Mouse (Mus musculus) brain, embryonic 14.5 days (tissue): Measurements from ENCODE around the gene Gm20441. TPM values are rescaled to one million over a fixed set of nuclear protein-coding genes. Genes with fewer than 3 reads are reported as not detected.
"Not testable (repeated sequence)": the region's sequence is repeated elsewhere in the genome, so short reads cannot be mapped to it uniquely, and the experiment has no call there.

Source experiments
- DNase-seq: peaks from one replicate; pipeline ENCODE4 v3.0.0-alpha.2; 2011; ENCODE audit warnings: low read depth
- CTCF ChIP-seq: fragments of 200-500 bp; IDR thresholded peaks from 2 replicates; pipeline ENCODE4 v1.5.1; 2012; ENCODE audit warnings: inconsistent platforms, mild to moderate bottlenecking, moderate library complexity, borderline replicate concordance; ENCODE audit not compliant: insufficient read depth, insufficient read length; ENCODE audit errors: extremely low read depth
- POLR2A ChIP-seq: fragments of 200-500 bp; IDR thresholded peaks from 2 replicates; pipeline ENCODE4 v1.6.1; 2012; ENCODE audit warnings: mild to moderate bottlenecking, inconsistent platforms, borderline replicate concordance; ENCODE audit not compliant: poor library complexity, insufficient read depth, insufficient read length, severe bottlenecking; ENCODE audit errors: extremely low read depth
- polyA plus RNA-seq: library from polyadenylated mRNA; depleted of rRNA; stranded (reverse); fragments of >200 nt; gene quantifications from 2 replicates; pipeline ENCODE4 v1.2.3, GENCODE M21; 2012

Gene Gm20441
- polyA plus RNA-seq, 1 experiment: not detected

DNA sequence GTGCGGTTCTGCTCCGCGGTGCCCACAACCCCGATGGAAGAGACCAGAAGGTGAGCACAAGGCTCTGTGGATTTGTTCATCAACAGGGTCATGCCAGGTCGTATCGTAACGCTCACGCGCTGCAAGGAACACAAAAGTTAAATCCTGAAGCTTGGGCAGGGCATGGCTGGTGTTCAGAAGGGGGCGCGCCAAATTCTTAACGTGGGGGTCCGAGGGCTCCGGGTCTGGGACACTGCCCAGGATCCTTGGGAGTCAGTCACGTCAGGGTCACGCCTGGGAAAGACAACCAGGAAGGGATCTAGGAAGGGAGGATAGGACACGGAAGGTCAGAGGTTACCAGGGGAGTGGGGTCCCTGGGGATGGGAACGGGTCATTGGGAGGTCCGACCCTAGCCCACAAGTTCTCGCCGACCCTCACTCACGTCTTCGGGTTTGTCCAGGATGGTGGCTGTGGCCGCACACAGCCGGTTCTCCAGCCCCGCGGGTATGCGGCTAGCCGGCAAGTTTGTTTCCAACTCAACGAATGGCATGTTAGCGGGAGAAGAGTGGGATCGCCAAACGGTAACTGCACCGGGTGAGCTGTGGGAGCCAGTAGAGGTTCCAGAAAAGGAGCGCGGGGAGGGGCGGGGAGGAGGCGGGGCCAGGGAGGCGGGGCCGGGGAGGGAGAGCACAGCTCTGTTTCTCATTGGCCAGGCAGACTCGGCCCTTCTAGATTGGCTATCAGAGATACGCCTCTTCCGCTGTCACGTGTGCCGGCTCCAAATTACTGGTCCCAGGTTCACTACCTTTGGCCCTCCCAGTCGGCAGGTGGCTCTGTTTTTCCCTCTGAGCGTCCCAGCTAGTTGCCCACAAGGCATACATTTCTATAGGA, 7.7 kb downstream of the Gm20441 start, which contains the start of gene Ddt:
TSS of gene Ddt (minus strand) at position 620 of the 870 bp plus-strand sequence.
- DNase-seq: peak; percentile 96
- no peak for TF ChIP-seq POLR2A
- peak; percentile 16; the same call in 1 of the 2 replicates for TF ChIP-seq CTCF

DNA sequence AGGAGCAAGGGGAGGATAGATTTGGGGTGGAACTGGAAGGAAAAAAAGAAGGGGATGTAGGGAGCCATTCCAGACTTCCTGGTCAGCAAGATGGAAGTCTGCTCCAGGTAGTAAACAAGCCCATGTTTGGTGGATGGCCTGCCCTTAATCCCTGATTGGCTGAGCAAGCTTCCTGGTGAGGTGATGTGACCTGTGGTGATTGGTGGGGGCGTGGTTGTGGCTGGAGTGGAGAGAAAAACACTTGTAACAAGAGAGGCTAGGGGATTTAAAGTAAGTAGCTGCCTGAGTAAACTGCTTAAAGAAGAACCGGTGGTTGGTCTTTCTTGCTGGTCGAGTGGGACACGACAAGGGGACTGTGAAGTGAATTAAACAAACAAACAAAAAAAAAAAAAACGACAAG, 13.0 kb downstream of the Gm20441 start:
- not testable (repeated sequence) for DNase-seq

DNA sequence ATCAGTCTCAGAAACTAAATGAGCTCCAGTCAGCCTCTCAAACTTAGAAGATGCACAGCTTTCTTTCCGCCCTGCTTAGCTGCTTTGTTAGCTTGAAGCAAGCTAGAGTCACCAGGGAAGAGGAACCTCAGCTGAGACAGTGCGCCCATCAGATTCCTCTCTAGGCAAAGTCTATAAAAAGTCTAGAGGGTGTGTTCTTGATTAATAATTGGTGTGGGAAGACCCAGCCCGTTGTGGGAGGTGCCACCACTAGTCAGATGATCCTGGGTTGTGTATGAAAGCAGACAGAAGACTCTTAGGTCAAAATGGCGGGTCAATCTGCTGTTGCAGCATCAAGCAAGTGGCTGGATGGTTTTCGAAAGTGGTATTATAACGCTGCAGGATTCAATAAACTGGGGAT, 13.9 kb downstream of the Gm20441 start:
- TF ChIP-seq POLR2A (no peak), CTCF (no peak)
- no peak for DNase-seq

DNA sequence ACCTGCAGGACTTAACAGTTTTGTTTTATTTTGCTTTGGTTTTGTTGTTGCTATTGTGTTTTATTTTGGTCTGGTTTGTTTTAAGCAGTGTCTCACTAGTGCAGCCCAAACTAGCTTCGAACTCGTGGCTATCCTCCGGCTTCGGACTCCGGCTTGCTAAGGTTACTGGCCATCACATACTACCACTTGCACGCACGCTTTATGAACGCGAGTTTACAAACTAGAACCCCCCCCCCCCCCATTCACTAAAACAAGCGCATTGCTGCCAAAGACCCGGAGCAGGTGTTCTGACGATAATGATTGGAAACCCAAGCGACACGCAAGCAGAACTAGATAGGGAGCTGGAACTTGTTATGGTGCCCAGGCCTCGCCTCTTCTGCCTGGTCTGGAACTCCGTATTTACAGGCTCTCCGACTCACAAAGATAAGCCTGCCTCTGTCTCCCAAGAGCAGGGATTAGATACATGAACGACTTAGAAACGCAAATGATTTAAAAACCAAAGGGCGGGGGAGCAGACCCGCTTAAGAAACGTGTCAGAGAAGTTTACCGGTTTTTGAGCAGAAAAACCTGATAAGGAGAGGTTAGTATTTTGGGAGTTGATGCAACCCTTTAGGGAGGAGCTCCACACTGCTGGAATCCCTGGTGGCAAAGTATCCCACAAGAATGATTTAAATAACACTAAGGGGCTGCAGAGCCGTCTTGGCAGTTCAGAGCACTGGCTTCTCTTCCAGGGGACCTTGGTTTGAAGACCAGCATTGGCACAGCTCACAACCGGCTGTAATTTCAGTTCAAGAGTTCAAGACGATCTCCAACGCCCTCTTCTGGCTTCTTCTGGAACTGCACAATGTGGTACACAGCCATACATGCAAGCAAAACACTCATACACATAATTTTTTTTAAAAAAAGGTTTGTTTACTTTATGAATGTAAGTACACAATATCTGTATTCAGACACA, 16.0 kb downstream of the Gm20441 start:
- peak; percentile 86 for DNase-seq

DNA sequence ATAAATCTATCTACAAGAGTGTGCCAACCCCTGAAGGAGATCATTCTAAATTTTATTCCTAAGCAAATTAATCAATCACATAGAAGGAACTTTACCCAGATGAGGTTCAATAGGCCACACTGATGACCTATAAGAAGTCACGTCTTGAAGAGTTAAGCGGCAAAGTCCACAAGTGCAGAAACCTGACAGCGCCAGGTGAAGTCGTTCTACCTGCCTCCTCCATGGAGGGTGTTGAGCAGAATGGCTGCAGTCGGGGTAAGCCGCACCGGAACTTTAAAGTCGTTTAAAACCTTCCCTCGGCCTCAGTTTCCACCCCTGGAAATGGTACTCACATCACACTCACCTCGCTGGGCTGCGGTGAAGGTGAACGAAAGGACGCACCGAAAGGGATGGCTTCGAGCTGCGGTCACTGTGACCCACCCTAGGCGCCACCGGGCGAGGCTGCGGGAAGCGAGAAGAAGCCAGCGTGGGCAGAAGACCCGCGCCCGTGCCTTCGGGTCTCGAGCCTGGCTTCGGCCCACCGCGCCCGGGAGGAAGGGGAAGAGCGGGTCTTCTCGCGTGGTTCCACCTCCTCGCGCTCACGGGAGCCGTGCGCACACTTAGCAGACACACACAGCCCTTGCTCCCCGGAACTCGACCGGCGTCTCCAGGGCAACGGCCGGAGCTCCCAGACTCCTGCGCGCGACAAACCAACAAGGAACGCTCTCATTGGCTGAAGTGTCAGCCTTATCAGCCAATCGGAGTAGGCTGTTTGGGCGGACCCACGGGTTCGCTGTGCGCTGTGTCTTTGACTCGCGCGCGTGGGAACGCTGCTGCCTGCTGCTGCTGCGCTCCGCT, 16.9 kb downstream of the Gm20441 start, which contains the start of gene Cabin1:
TSS of gene Cabin1 (minus strand) at position 660 of the 837 bp plus-strand sequence.
- no peak for TF ChIP-seq CTCF
- peak; percentile 57; the same call in 1 of the 2 replicates for TF ChIP-seq POLR2A
- peak; percentile 99 for DNase-seq

More for the DNA sequence above, 16.0 kb downstream of the Gm20441 start:
- TF ChIP-seq CTCF: peak; percentile 70
- no peak for TF ChIP-seq POLR2A

DNA sequence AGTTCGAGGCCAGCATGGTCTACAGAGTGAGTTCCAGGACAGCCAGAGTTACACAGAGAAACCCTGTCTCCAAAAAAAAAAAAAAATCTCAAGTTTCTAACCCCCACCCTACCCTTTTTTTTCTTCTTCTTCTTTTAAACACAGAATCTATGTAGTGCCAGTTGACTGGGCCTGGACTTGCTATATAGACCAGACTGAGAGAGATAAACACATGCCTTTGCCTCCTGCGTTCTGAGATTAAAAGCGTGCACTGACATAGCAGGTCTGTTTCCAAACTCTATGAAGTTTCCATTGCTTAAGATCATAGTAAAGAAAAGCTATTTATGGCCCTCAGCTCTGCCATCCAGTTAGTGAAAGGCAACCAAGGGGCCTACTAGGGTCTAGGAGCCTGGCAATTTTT, 18.3 kb downstream of the Gm20441 start:
- TF ChIP-seq CTCF: no peak
- no peak for TF ChIP-seq POLR2A
- DNase-seq: no peak

DNA sequence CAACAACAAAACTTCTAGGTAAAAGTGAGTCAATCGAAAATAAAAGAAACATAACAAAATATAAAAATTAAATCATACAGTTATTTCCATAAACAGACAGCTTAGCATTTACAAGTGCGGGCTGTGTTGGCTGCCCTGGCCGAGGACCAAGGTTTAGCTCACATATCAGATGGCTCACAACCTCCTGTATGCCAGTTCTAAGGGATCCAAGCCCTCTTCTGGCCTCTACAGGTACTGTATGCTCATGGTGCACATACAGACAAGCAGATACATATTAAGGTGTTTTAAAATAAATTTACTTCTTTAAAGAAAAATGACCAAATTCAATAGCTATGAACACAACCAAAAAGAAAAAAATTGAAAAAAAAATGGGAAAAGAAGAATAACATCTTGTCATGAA, 20.4 kb downstream of the Gm20441 start:
- no peak for DNase-seq
- no peak for TF ChIP-seq POLR2A
- TF ChIP-seq CTCF: no peak

DNA sequence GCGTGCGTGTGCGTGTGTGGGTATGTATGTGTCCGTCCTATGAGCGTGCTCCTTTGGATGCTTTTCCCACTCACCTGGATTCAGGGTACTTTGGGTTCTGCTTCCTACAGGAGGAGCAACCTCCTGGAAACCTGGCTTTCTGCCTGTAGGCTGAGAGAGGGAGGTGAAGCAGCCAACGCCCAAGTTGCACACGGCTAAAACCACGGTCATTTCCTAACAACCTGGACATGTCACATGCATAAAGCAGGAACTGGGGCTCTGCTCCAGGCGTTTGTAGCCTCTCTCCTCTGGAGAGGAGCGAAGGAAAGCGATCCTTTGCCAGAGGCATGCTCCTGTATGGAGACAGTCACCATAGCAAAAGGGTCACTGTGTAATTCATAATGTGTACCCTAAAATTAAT, 24.0 kb downstream of the Gm20441 start:
- DNase-seq: no peak
- TF ChIP-seq CTCF (no peak), POLR2A (no peak)

DNA sequence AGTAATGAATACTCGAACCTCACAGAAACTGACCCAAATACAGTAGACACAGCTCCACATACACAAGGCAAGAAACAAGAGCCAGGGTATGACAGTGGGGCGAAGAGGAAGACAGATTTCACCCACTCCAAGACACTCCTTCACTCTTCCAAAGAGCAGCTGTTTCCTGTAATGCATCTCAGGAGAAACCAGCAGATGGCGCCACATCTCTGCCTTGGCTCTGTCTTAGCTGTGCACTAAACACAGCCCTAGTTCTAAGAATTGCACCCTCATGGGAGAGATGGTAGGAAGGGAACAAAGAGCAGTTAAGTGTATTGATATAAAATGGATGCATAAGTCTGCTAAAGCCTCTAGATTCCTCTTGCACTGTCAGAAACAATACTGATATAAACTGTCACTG, 36.7 kb downstream of the Gm20441 start:
- TF ChIP-seq CTCF (peak; percentile 91; the same call in 1 of the 2 replicates), POLR2A (no peak)
- DNase-seq: peak; percentile 92

DNA sequence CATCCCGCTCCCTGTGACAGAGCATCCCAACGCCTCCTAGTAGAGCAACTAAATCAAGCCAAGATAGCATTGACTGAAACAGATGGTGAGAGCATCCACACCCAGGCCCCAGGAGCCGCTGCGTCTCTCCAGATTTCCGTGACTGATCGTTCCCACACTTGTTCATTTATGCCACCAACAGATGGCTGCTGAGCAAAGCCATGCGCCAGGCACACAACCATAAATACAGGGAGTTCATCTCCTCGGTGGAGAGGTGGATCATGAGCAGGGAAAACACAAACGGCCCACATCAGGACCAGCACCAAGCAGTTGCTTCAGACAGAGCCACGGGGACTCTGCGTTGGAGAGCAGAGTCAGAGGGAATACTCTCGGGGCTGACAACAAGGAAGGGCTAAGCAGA, 37.4 kb downstream of the Gm20441 start:
- TF ChIP-seq POLR2A (no peak), CTCF (no peak)
- peak; percentile 61 for DNase-seq
